Mouse (Mus musculus): ENCODE results near the gene Flnb.

Gene Flnb

DNA sequence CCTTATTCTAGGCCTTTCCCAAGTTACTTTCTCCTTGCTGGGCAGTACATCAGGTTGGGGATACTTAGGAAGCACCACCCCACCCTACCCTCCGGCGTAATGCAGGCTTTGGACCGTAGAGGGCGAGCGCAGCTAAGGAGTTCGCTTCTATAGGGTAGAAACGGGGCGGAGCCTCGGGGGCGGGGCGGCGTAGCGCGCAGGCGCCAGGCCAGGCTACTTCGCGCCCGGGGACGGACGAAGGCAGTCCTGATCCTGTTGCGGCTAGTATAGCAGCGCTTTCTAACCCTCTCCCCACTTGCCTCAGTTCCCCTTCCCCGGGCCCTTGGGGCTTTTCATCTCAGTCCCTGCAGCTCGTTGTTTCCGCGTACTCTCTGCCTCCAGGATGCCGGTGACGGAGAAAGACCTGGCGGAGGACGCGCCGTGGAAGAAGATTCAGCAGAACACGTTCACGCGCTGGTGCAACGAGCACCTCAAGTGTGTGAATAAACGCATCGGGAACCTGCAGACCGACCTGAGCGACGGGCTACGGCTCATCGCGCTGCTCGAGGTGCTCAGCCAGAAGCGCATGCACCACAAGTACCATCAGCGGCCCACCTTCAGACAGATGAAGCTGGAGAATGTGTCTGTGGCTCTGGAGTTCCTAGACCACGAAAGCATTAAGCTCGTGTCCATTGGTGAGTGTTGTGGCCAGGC, at the start of gene Flnb:
TSS of gene Flnb (plus strand) at position 188 of the 693 bp plus-strand sequence.
- DNase-seq (ENCODE audit: low spot score), result peak; percentile 91

DNA sequence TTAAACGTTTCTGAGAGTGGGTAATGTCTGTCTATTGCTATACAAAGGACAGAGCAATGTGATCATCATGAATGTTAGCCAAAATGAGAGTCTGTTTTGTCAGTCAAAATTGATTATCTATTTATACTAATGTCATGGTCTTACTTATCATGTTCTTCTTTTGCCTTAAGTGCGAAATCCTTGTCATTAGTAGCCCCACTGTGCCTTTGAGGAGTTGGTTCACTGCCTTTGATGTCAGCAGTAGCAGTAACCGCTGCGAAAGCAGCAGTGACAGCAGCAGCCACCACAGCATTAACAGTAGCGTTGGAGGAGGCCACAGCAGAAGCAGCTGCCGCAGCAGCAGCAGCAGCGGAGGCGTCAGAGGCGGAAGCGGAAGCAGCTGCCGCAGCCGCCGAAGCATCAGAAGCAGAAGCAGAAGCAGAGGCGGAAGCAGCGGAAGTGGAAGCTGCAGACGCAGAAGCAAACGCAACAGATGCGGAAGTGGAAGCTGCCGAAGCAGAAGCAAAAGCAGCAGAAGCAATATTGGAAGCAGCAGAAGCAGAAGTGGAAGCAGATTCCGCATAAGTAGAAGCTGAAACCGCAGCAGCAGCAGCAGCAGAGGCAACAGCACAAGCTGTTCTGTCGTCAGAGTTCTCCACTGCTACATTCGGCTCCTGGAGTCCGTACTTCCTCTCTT, 43.9 kb upstream of the Flnb start:
- no peak for DNase-seq (ENCODE audit: low spot score)

DNA sequence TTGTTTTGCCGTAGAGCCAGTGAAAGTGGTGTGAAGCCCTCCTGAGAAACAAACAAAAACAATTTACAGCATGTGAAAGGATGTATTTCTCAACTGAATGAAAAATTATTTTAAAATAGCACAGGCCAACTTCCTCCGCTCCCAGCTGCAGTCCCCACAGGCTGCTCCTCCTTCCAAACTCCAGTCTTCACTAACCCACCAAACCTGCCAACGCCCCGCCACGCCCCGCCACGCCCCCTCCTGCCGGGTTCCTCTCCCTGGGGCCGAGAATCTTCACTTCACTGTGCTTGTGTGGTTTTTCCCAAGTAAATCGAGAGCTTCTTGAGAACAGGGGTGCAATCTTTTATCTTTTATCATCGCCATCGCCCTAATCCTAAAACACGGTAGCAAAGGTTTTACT, 31.7 kb upstream of the Flnb start:
- no peak for DNase-seq (ENCODE audit: low spot score)

DNA sequence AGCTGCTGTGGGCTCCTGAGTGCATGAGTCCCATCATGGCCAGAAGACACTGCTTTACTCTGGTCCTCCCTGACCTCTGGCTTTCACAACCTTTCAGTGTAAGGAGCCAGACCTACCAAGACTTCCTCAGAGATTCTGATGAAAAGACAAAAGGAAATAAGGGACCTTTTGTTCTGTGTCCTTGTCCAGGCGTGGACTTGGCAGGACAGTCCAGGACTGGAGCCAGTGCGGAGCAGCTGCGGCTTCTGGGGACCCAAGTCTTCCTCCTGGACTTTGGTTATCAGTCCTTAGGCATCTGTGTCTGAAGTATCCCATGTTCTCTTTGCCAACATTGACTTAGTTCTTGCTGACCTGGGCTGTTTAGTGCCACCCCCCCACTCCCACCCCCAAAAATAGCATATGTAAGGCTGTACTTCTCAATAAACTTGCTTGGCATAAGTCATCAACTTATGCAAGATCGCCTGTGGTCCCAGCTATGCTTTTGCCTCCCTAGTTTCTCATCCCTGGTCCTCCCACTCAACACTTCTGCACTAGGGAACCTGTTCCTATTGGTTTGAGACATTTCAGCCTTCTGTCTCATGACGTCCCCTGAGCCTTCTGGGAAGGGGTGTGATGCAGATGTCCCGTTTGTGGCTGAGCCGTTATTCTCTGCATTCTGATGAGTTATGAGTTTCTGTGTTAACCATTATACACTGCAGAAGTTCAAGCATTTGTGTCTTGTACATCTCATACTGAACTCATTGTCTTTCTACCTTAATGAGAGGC, 28.3 kb upstream of the Flnb start:
- DNase-seq (ENCODE audit: low spot score), result no peak

DNA sequence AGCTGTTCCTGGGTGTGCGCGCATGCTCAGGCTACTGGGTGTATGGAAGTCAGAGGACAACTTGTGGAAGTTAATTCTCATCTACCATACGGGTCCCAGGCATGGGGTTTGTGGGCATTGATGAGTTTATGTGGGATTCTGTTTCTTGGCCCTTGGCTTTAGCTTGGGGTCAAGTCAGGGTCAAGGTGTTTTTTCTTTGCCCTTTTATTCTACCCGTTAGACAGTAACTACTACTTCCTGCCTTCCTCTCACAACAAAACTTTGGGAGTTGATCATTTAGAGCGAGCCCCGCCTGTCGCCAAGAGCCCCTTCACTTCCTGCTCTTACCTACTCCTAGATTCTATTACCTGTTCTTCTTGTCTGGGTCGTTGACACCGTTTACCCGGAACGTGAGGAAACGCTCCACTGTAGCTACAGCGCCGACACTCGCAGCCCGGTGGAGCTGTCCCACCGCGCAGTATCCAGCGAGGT, 26.7 kb upstream of the Flnb start:
- no peak for DNase-seq (ENCODE audit: low spot score)

DNA sequence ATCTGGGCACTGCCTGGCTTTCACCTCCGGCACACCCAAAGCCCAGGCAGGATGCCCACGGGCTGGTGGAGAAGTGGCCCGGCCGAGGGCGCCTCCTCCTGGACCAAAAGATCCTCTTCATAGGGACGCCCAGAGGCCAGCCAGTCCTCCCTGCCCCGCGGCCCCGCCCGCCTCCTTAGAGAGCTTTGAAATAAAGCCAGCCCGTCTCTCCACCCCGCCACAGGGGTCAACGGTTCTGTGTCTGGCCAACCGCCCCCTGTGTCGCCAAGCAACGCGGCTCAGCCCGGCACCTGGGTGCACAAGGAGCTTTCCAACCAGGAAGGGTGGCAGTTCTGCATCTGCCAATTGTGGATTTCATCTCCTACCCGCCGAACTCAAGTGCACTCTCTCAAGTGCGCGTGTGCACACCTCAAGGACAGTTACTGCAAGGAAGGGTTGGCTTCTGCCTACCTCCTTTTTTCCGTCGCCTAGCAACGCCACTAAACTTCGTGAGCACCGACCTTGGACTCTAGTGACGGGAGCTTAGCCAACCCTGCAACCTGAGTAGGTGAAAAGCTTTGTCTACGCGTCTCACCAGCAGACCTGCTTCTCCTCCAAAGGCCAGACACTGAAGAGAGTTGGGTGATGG, 26.1 kb upstream of the Flnb start, which contains the start of gene Gm26661:
TSS of gene Gm26661 (plus strand) at position 56 of the 628 bp plus-strand sequence.
- DNase-seq (ENCODE audit: low spot score), result no peak

DNA sequence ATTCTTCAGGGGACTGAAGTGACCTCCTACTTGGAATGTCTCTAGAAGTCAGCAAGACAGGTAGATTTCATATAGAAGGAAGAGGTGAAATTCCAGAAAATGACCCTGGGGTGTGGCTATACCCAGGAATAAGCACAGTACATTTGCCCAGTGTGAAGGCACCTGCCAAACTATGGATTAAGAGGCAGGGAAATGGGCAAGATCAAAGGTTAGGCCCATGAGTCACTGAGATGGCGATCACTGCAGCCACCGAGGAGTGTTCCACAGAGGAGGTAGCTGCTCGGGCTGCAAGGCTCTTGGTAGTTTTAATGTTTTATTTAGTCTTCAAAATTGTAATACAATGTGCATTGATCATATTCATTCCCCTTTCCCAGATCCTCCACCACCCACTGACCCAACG, 21.8 kb upstream of the Flnb start:
- DNase-seq (ENCODE audit: low spot score), result no peak

DNA sequence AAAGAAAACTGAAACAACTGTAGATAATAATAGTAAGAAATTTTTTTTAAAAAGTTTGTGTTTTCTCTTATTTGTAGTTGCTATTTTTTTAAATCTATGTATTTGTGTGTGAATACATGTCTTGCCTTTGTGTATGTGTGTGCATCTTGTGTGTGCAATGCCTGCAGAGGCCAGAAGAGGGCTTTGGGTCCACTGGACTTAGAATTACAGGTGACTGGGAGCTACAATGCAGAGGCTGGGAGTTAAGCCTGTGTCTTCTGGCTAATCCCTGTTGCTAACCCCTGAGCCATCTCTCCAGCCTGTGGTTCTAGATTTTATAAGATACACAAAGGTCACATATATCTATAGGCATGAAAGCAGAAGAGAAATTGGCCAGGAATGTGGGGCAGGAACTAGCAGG, 17.1 kb upstream of the Flnb start:
- no peak for DNase-seq (ENCODE audit: low spot score)

DNA sequence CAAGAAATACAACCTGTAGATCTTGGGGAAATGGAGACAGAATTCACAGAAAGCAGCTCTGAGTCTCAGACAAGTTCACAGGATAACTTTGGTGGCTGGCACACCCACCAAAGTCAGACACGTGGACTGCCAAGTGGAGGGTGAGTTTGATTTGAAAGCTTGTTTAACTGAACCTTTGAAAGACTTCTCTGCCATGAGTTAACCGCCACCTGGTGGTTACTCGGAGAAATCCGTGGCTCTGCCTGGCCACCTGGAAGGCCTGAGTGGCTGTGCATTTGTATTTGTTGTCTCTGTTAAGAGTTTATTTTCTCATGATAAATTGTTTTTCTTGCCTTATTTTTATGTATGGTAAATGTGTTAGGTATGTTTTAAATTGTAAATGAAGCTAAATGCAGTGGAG, 15.9 kb upstream of the Flnb start:
- peak; percentile 33 for DNase-seq (ENCODE audit: low spot score)

DNA sequence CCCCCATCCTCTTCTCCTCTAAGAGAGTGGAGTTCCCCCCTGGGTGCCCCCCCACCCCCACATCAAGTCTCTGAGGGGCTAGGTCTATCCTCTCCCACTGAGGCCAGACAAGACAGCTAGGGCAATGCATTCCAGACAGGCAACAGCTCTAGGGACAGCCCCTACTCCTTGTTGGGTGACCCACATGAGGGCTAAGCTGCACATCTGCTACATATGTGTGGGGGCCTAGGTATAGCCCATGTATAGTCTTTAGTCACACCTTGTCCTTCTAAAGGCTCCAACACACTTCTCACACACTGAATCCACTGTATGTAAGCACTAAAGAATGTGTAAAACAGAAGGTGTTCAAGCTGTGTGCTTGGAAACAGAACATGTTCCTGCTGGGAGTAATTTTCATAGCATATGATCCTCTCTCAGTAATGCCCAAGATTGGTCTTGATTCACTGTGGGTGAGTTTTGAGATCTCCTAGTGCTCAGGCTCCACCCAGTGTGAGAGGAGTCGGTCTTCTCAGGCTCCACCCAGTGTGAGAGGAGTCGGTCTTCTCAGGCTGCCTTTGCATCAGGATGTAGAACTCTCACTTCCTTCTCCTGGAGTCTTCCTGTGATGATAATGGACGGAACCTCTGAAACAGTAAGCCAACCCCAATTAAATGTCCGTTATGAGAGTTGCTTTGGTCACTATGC, 13.7 kb upstream of the Flnb start:
- no peak for DNase-seq (ENCODE audit: low spot score)

DNA sequence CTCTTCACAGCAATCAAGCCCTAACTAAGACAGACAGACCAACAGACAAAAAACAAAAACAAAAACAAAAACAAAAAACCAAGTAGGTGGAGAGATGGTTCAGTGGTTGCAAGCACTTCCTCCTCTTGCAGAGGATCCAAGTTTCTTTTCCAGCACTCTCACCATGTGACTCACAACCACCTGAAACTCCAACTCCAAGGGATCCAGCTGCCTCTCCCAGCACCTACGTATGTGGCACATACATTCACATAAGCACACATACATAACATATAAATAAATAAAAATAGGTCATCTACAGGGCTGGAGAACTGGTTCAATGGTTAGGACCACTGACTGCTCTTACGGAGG, 13.2 kb upstream of the Flnb start:
- DNase-seq (ENCODE audit: low spot score), result no peak

DNA sequence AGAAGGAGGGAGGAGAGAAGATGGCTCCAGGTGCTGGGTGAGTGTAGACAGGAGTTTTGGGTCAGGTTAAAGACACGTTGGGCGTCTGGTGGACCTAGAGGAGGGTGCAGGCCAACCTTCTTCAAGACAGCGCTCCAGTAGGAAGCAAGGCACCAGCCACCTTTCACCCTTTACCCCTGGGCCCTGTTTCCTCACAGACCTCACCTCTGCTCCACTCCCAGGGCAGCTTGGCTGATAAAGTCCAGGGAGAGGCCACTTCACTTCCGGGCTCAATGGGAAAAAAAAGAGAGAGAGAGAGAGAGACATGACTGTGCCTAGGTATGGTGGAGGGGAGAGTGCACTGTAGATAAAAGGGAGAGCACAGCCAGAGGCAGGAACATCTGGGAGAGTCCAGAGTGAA, 10.0 kb upstream of the Flnb start:
- no peak for DNase-seq (ENCODE audit: low spot score)

DNA sequence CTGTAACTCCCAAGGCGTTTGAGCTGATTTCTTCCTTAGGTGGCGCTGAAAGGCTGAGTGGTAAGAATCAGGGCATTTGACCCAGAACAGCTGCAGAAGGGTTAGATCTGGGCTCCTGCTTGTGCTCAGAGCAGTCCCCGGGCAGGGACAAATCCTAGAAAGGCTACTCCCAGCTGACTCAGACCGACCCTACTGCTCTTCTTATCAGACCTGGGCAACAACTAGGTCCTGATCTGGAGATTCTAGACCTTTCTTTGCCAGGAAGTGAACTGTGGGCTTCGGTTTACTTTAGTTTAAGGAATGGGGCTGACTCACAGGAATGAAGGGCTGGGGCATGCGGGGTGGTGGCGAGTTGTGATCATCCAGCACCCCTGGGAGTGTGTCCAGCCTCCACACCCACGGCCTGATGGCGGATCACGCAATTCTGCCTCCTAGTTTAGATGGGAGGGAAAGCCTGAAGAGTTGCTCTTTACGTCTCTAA, 9.2 kb upstream of the Flnb start:
- peak; percentile 52 for DNase-seq (ENCODE audit: low spot score)

DNA sequence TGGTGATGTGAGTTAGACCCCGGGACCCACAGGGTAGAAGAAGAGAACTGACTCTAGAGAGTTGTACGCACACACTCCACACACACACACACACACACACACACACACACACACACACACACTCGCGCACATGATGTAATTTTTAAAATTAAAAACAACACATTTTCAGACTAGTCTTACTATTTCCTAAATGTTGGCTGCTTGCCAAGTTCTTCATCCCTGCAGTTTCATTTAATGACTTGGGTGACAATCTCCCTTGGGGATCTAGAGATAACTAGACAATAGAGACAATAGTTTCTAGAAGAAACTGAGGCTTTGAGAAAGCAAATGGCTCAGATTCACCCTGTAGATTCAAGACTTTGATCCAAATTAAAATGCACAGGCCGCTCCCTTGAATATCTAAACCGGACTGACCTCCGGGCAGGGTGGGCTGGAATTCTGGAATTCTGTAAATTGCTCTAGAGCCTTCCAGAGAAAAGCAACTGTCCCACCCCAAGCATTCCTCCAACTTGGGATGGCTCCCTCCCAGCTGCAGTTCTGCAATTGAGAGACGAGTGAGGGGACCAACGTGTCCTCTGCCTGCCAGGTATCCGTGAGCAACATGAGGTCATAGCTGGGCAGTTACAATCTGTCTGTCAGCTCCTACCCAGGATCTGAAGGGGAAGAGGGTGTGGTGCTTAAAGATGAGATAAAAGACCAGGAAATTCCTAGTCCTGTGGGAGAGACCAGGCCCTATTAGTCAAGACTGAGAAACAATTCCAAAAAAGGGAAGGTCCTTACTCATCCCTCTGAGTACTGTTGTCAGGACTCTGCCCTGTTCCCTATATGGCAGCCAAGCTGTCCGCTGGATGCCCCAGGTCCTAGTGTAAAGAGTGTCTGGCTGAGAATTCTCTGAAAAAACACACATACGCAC, 8.5 kb upstream of the Flnb start:
- no peak for DNase-seq (ENCODE audit: low spot score)

DNA sequence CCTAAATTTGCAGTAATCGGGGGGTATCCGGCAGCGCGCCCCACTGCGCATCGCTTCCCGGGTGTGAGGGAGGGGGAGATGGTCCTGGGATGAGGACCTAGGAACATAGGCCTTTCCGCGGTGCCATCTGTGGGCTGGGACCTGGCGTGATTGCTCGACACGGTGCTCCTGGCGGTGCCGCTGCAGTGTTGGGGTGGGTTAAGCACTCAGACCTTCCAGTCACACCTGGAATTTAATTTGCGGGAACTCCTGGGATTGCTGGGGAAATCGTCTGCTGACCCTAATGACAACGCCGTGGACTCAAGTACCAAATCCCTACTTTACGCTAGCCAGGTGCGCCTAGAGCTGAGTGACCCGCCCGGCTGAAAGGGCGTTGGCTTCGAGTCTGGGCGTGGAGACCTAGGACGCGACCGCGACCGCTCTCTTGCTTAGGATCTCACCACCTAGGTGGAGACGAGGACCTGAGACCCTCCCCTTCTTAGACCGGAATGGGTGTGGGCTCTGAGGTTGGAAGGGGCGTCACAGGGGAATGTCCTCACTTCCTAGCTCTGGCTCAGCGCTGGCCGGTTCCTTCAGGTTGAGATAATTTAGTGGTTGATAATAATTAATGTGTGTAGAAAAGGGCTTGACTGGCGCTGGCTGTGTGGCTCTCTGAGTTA, 835 bp downstream of the Flnb start:
- DNase-seq (ENCODE audit: low spot score), result peak; percentile 14

DNA sequence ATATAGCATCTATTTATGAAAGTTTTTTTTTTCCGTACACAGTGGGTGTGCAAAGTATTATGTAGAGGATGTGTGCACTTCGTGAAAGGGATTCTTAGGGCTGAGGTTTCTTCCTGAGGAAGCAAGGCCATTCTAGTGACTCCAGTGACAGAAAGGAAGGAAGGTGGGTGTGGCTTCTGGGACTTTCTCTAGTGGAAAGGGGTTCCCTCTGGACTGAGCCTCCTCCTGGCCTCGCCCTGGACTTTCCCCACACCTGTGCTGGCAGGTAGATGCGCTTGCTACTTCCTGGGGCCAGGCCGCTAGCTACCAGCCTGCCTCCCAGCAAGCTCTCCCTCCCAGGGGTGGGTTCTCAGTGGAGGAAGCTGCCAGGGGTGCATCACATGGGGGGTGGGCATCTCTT, 1.7 kb downstream of the Flnb start:
- DNase-seq (ENCODE audit: low spot score), result no peak

DNA sequence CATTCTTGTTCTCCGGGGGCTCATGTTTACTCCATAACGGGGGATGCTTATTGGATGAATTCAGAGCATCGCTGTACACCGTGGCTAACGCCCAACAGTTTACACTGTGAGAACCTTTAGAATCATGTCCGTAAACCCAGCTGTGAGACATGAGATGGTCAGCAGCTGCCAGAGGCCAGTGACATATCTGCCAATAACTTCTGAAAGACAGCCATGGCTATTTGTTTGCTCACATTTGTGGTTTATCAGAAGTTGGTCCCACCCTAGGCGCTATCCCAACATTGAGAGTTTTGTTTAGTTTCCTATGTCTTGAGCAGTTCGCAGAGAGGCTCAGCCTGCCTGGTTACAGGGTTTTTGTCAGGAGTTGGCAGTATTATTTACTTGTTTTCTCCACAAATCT, 3.6 kb downstream of the Flnb start:
- DNase-seq (ENCODE audit: low spot score), result peak; percentile 64

DNA sequence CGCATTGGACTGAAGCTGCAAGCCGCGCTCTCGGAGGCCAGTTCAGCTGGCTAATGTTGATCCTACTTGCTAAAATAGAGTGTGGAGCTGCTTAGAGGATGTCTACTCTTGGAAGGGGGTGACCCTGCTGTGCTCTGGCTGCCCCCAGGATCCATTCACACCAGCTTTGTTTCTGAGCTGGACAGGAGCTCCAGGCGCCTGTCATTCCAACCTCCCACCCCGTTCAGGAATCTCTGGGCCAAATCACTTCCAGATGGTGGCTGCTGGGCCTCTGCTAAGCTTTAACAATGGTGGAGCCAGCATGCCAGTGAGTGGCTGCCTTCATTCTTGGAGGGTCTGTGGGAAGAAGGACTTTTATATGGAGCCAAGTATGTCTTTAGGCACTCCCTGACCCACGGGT, 4.9 kb downstream of the Flnb start:
- DNase-seq (ENCODE audit: low spot score), result peak; percentile 45

DNA sequence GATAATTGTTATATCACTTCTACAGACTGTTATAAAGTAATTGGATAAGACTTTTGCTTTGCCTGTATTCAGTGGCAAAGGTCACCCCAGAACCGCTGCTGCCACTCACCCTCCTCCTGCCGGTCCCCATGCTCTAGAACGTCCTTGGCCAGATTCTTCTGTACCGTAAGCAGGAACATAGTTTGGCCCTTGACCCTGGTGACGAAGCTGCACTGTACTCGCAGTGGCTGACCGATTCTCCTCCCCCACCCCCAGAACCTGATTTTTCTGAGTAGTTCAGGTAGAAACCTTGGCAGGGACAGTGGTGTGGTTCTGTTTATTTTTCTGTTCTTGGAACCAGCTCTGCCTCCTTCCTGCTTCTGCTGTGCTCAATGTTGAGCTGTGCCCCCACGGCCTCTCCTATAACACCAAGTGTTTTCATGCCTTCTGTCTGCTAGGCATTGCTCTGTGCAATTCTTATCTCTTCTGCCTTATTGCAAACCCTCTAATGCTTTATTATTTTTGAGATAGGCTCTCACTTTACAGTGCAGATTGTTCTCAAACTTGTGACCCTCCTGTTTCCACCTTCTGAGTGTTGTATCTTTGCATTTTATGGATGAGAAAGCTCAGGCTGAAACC, 7.0 kb downstream of the Flnb start:
- DNase-seq (ENCODE audit: low spot score), result no peak

Measured in adipocyte (in vitro differentiated cells).